In genomic region chr8:120512326-120512725, GRCm38 (mm10) we compare ENCODE assay signal across 8 mouse cellular contexts.
DNase-seq lines count a peak whose midpoint lies in the region; ATAC-seq lines count a peak whose summit lies in the region.
"Had no signal": no experiment of that assay in that cellular context is flagged by ENCODE, and none has a peak within 500 bp of the region (broad histone marks: within the 10 kb centered on the region; RNA-seq: fewer than 3 reads in every experiment).

No protein-coding gene starts in this region.

- H3K4me3 ChIP-seq in liver, embryonic 12.5 days, result no peak overlapping the region
- no peak overlapping the region for H3K4me3 ChIP-seq in liver, embryonic 11.5 days (ENCODE audit: low read depth, low read length)
- H3K4me3 ChIP-seq in forebrain, embryonic 11.5 days (ENCODE audit: low read depth, low read length), result no peak overlapping the region
- H3K4me3 ChIP-seq in hindbrain, embryonic 13.5 days, result no peak overlapping the region
- no peak overlapping the region for H3K4me3 ChIP-seq in midbrain, embryonic 16.5 days (ENCODE audit: low read depth, low read length)

- H3K9ac ChIP-seq in liver, embryonic 12.5 days, result no peak overlapping the region
- no peak overlapping the region for H3K9ac ChIP-seq in liver, embryonic 11.5 days (ENCODE audit: low read depth, low read length)
- H3K9ac ChIP-seq in forebrain, embryonic 11.5 days (ENCODE audit: low read length), result peak overlapping the region; percentile 16; the same call in 1 of the 2 replicates
- peak overlapping the region; percentile 51; the same call in 1 of the 2 replicates for H3K9ac ChIP-seq in hindbrain, embryonic 13.5 days
- H3K9ac ChIP-seq in midbrain, embryonic 16.5 days (ENCODE audit: low read depth, low read length), result peak overlapping the region; percentile 61; the same call in 1 of the 2 replicates

- H3K4me2 ChIP-seq in liver, embryonic 12.5 days, result no peak overlapping the region
- no peak overlapping the region for H3K4me2 ChIP-seq in liver, embryonic 11.5 days
- H3K4me2 ChIP-seq in forebrain, embryonic 11.5 days (ENCODE audit: low read depth, low read length, severe bottlenecking), result no peak overlapping the region
- peak overlapping the region; percentile 17 for H3K4me2 ChIP-seq in hindbrain, embryonic 13.5 days
- H3K4me2 ChIP-seq in midbrain, embryonic 16.5 days (ENCODE audit: low read length), result no peak overlapping the region

- H3K36me3 ChIP-seq in liver, embryonic 12.5 days, result peaks cover 54% of the 10 kb centered on the region
- no peaks in the 10 kb centered on the region; the same call in 1 of the 2 replicates for H3K36me3 ChIP-seq in liver, embryonic 11.5 days (ENCODE audit: control insufficient read depth, insufficient read depth, low read length)
- H3K36me3 ChIP-seq in forebrain, embryonic 11.5 days (ENCODE audit: control insufficient read depth, insufficient read depth, low read length), result no peaks in the 10 kb centered on the region
- H3K36me3 ChIP-seq in hindbrain, embryonic 13.5 days, result no peaks in the 10 kb centered on the region
- H3K36me3 ChIP-seq in midbrain, embryonic 16.5 days (ENCODE audit: control insufficient read depth, insufficient read depth, low read length), result no peaks in the 10 kb centered on the region

- 73% methylated on average over 11 of the region's 11 CpGs for WGBS in liver, embryonic 12.5 days (ENCODE audit: insufficient replicate concordance)
- 65% methylated on average over 11 of the region's 11 CpGs for WGBS in liver, embryonic 11.5 days
- 37% methylated on average over 11 of the region's 11 CpGs for WGBS in forebrain, embryonic 11.5 days
- 21% methylated on average over 11 of the region's 11 CpGs for WGBS in hindbrain, embryonic 13.5 days
- WGBS in midbrain, embryonic 16.5 days, result 24% methylated on average over 11 of the region's 11 CpGs

- no peak for DNase-seq in liver, embryonic 11.5 days (ENCODE audit: low spot score)
- DNase-seq in forebrain, embryonic 11.5 days (ENCODE audit: low spot score), result no peak
- no peak for DNase-seq in kidney, postnatal 10 days
- no peak for DNase-seq in T-cell, adult 2 months (ENCODE audit: low spot score)
- DNase-seq: lung, postnatal 36 days had no signal

- no peaks in the 10 kb centered on the region for H3K9me3 ChIP-seq in liver, embryonic 12.5 days (replicated peaks)
- H3K9me3 ChIP-seq in liver, embryonic 11.5 days (ENCODE audit: control insufficient read depth, low read length), result no peaks in the 10 kb centered on the region
- H3K9me3 ChIP-seq in forebrain, embryonic 11.5 days (ENCODE audit: control insufficient read depth, low read length), result no peaks in the 10 kb centered on the region
- H3K9me3 ChIP-seq in hindbrain, embryonic 13.5 days, result no peaks in the 10 kb centered on the region
- H3K9me3 ChIP-seq in midbrain, embryonic 16.5 days (replicated peaks; ENCODE audit: control insufficient read depth, low read length, poor library complexity, severe bottlenecking), result no peaks in the 10 kb centered on the region

- H3K4me1 ChIP-seq in liver, embryonic 12.5 days, result peaks cover 100% of the 10 kb centered on the region
- H3K4me1 ChIP-seq in liver, embryonic 11.5 days (replicated peaks; ENCODE audit: control insufficient read depth, insufficient read depth, low read length), result peaks cover 88% of the 10 kb centered on the region
- peaks cover 91% of the 10 kb centered on the region for H3K4me1 ChIP-seq in forebrain, embryonic 11.5 days (replicated peaks; ENCODE audit: control insufficient read depth, insufficient read depth, low read length)
- peaks cover 100% of the 10 kb centered on the region for H3K4me1 ChIP-seq in hindbrain, embryonic 13.5 days (replicated peaks)
- peaks cover 84% of the 10 kb centered on the region for H3K4me1 ChIP-seq in midbrain, embryonic 16.5 days (ENCODE audit: control insufficient read depth, insufficient read depth, low read length)

- peak overlapping the region; percentile 15; the same call in 1 of the 2 replicates for H3K27ac ChIP-seq in liver, embryonic 12.5 days
- no peak overlapping the region for H3K27ac ChIP-seq in liver, embryonic 11.5 days (ENCODE audit: low read depth, low read length)
- no peak overlapping the region for H3K27ac ChIP-seq in forebrain, embryonic 11.5 days (ENCODE audit: low read depth, low read length)
- peak overlapping the region; percentile 89 for H3K27ac ChIP-seq in hindbrain, embryonic 13.5 days
- H3K27ac ChIP-seq in midbrain, embryonic 16.5 days (ENCODE audit: low read length), result peak overlapping the region; percentile 62; the same call in 1 of the 2 replicates

- ATAC-seq in liver, embryonic 12.5 days, result no peak
- no peak for ATAC-seq in liver, embryonic 11.5 days (replicated peaks; ENCODE audit: low FRiP score)
- no peak for ATAC-seq in forebrain, embryonic 11.5 days (replicated peaks; ENCODE audit: low FRiP score)
- no peak for ATAC-seq in hindbrain, embryonic 13.5 days (ENCODE audit: low FRiP score)
- no peak for ATAC-seq in midbrain, embryonic 16.5 days

- no peaks in the 10 kb centered on the region for H3K27me3 ChIP-seq in liver, embryonic 12.5 days (replicated peaks)
- no peaks in the 10 kb centered on the region for H3K27me3 ChIP-seq in liver, embryonic 11.5 days (replicated peaks; ENCODE audit: control insufficient read depth, insufficient read depth, low read length)
- H3K27me3 ChIP-seq in forebrain, embryonic 11.5 days (ENCODE audit: control insufficient read depth, insufficient read depth, low read length), result peaks cover 10% of the 10 kb centered on the region; the same call in 1 of the 2 replicates
- no peaks in the 10 kb centered on the region for H3K27me3 ChIP-seq in hindbrain, embryonic 13.5 days
- no peaks in the 10 kb centered on the region for H3K27me3 ChIP-seq in midbrain, embryonic 16.5 days (ENCODE audit: control insufficient read depth, insufficient read depth, low read depth, low read length)

Comparison
In these comparisons a context has a peak if more than half of its experiments do, and no peak if none do; other contexts are left out.
1. H3K27ac ChIP-seq: peak in liver, embryonic 12.5 days (single experiment), hindbrain, embryonic 13.5 days (single experiment) and midbrain, embryonic 16.5 days (single experiment); none in liver, embryonic 11.5 days (single experiment) and forebrain, embryonic 11.5 days (single experiment).
2. H3K9ac ChIP-seq: peak in forebrain, embryonic 11.5 days (single experiment), hindbrain, embryonic 13.5 days (single experiment) and midbrain, embryonic 16.5 days (single experiment); none in liver, embryonic 12.5 days (single experiment) and liver, embryonic 11.5 days (single experiment).